Mouse (Mus musculus) testis, adult 2 months (tissue): ENCODE results near the gene Cd79b. TPM values are rescaled to one million over a fixed set of nuclear protein-coding genes. Genes with fewer than 3 reads are reported as not detected.

ENCODE experiments used
- H3K27ac ChIP-seq: fragments of 200-500 bp; 2 replicates; pipeline ENCODE4 v1.5.1; 2012; ENCODE audit warnings: low read depth, low read length; ENCODE audit not compliant: control insufficient read depth, insufficient read depth
- H3K27me3 ChIP-seq: fragments of 200-500 bp; 2 replicates; pipeline ENCODE4 v1.6.1; 2012; ENCODE audit warnings: mild to moderate bottlenecking, low read length, moderate library complexity; ENCODE audit not compliant: control insufficient read depth, insufficient read depth
- H3K36me3 ChIP-seq: fragments of 200-500 bp; 2 replicates; pipeline ENCODE4 v1.6.1; 2012; ENCODE audit warnings: mild to moderate bottlenecking, low read length; ENCODE audit not compliant: control insufficient read depth, insufficient read depth
- H3K4me1 ChIP-seq: fragments of 200-500 bp; 2 replicates; pipeline ENCODE4 v1.6.1; 2012; ENCODE audit warnings: low read length; ENCODE audit not compliant: control insufficient read depth, insufficient read depth
- H3K4me3 ChIP-seq: fragments of 200-500 bp; 2 replicates; pipeline ENCODE4 v1.5.1; 2012; ENCODE audit warnings: low read depth, mild to moderate bottlenecking, low read length, moderate library complexity, mixed read lengths; ENCODE audit not compliant: control insufficient read depth
- CTCF ChIP-seq: fragments of 200-500 bp; IDR thresholded peaks from 2 replicates; pipeline ENCODE4 v1.5.1; 2012; ENCODE audit warnings: low read depth, mild to moderate bottlenecking, inconsistent platforms, low read length, moderate library complexity; ENCODE audit not compliant: control insufficient read depth, insufficient read depth, insufficient replicate concordance
- POLR2A ChIP-seq: fragments of 200-500 bp; IDR thresholded peaks from 2 replicates; pipeline ENCODE4 v1.6.1; 2012; ENCODE audit warnings: low read depth, mild to moderate bottlenecking, inconsistent platforms, low read length, moderate library complexity; ENCODE audit not compliant: control insufficient read depth
- polyA plus RNA-seq: library from polyadenylated mRNA; depleted of rRNA; stranded (reverse); fragments of >200 nt; gene quantifications from 2 replicates; pipeline ENCODE4 v1.2.3, GENCODE M21; 2012

Gene Cd79b
- polyA plus RNA-seq, 1 experiment: 0.09 TPM

DNA sequence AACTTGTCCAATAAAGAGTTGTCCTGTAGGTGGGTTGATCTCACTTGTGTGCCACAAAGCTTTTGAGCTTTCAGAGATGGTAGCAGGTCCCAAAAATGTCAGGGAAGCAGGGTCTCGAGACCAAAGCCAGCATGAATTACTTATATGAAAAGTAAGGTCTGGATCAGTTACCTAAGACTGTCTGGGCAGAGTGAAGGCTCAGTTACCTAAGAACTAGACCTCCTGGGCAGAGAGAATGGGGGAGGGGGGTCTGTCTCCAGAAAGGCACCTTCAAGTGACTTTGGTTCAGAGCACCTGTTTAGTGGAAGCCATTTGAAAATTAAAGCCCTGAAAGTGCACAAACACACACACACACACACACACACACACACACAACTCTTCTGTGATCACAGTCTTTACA, 40.2 kb downstream of the Cd79b start:
- peak overlapping the region; percentile 92 for H3K4me3 ChIP-seq
- peaks cover 31% of the 10 kb centered on the region for H3K4me1 ChIP-seq
- H3K36me3 ChIP-seq: no peaks in the 10 kb centered on the region; the same call in 1 of the 2 replicates
- peak overlapping the region; percentile 49 for H3K27ac ChIP-seq
- H3K27me3 ChIP-seq: no peaks in the 10 kb centered on the region
- TF ChIP-seq CTCF (no peak), POLR2A (no peak)

DNA sequence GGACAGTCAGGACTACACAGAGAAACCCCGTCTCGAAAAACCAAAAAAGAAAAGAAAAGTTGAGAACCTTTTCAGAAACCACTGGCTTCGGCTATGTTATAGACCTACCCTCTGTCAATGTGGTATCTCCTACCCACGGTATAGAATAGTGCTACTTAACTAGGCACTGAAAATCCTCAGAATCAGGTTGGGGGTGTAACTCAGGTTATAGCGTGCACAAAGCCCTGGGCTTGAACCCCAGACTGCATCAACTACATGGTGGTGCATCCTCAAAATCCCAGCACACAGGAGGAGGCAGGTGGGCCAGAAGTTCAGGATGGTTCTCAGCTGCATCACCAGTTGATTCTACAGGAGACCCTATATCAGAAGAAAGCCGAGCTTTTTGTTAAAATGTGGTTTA, 40.8 kb downstream of the Cd79b start:
- Histone ChIP-seq H3K27ac (peak overlapping the region; percentile 94), H3K27me3 (no peaks in the 10 kb centered on the region), H3K4me1 (peaks cover 34% of the 10 kb centered on the region)

DNA sequence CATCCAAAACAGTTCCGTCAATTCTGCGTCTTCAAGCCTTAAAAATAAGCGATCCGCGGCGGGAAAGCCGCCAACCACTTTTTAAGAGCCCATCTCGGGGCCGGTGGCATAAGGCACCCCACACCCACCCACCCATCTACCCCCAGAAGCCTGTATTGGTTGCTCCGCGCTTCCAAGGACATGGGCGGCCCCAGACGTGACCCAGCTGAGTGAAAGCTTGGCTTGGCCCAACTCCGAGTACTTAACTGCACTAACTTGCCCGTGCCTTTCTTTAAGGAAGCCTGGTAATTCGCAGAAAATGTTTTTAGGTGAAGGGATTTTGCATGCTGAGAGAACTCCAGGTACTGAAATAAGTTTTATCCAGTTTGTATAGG, 41.3 kb downstream of the Cd79b start:
- Histone ChIP-seq H3K4me3 (peak overlapping the region; percentile 92), H3K27ac (peak overlapping the region; percentile 94), H3K4me1 (peaks cover 34% of the 10 kb centered on the region), H3K27me3 (no peaks in the 10 kb centered on the region), H3K36me3 (no peaks in the 10 kb centered on the region; the same call in 1 of the 2 replicates)
- no peak for TF ChIP-seq POLR2A
- no peak for TF ChIP-seq CTCF

More for the DNA sequence above, 40.8 kb downstream of the Cd79b start:
- TF ChIP-seq POLR2A: no peak
- no peak for TF ChIP-seq CTCF
- Histone ChIP-seq H3K4me3 (peak overlapping the region; percentile 92), H3K36me3 (no peaks in the 10 kb centered on the region; the same call in 1 of the 2 replicates)

DNA sequence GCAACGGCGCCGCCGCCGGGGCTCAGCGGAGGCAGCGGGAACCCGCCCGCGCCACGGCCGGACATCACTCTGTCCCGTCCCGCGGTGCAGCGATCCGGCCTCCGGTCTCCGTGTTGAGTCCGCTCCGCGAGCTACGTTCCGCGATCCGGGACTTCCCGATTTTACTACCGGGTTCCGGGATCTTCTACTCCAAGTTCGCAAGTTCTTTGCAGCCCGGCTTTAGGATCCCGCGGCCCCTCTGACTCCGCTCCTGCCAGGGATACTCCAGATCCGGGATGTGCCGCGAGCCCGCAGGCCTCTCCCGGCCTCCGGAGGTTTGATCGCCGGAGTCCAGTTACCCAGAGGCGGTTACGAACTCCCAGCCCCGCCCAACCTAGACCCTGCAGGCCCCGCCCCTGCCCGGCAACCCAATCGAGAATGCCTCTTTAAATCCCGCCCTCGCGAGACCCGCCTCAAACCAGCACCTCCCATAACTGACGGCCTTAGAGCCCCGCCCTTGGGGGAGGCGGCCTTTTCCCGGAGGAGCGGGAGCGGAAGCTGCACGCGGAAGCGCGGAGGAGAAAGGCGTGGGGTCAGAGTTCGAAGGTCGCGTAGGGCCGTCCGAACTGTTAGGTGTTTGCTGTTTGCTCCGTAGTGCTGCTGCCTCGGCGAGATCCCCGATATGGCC, 41.8 kb downstream of the Cd79b start, which contains the start of gene Smarcd2:
Gene Smarcd2 (minus strand): TSS at position 329 of the 667 bp plus-strand sequence.
- Histone ChIP-seq H3K27ac (peak within 1 kb of the TSS; percentile 97), H3K27me3 (no peaks in the 10 kb centered on the region), H3K4me1 (peaks cover 34% of the 10 kb centered on the region), H3K36me3 (no peaks in the 10 kb centered on the region), H3K4me3 (peak within 1 kb of the TSS; percentile 92)
- peak; percentile 88; the same call in 1 of the 2 replicates for TF ChIP-seq POLR2A
- no peak for TF ChIP-seq CTCF

DNA sequence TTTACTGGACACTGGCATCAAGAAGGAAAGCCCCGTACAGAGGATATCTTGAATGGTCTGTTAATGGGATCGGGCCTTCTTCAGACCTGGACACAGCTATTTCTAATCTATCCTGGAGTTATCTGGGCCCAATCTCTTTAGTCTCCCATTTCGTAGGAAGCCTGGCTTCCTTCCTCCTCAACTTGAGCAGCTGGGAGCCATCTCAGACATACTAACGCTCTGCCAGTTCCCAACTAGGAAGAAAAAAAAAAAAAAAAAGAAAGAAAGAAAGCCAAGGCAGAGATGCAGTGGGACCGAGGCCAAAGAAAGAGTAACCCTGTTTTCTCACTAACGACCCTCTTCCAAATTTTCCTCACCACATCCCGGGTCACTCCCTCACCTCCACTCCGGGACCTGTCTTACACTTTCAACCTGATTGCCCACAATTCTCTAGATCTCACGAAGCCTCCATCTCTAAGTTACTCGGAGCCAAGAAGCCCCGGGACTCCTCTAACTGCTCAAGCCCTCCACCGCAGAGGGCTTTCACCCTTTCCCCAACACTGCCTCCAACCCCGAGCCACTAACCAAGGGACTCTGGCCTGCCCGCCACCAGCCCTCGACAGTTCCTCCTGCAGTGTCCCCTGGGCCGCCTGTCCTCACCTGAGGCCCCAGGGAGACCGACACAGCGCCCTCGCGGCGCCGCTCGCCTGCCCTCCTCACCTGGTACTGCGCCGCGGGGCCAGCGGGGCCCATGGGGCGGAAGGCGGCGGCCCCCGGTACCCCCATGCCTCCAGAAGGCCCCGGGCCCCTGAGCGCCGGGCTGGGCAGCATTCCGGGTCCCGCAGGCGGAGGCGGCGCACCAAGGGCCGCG, 42.5 kb downstream of the Cd79b start:
- Histone ChIP-seq H3K27ac (peak overlapping the region; percentile 97), H3K4me1 (peaks cover 34% of the 10 kb centered on the region), H3K4me3 (peak overlapping the region; percentile 92), H3K36me3 (no peaks in the 10 kb centered on the region), H3K27me3 (no peaks in the 10 kb centered on the region)
- no peak; the same call in none of the 2 replicates for TF ChIP-seq POLR2A
- no peak for TF ChIP-seq CTCF

DNA sequence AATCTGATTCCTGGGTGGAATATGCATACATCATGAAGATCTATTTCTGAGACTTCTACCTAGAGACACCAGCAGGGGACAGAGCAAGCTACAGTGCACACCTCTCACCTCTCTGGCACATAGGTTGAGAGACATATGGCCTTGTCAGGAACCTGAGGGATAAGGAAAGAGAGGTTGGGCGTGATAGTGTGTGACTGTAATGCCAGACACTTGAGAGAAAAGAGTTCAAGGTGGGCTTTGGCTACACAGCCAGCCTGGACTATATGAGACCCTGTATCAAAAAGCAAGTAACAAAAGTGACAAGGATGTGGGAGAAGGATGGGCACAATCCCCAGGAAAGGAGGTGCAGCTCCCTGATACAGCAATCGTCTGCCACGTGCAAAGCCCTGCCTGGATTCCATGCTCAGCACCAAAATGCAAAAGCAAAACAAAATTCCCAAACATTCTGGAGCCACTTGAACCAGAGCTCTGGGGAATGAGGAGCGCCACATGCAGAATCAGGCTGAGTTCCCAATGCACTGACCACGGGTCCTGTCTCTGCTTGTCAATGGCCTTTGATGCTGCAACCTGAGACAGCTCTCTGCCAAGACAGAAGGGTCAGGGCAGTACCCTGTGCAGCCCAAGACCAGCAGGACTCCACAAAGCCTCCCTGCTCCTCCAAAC, 43.3 kb downstream of the Cd79b start:
- peak overlapping the region; percentile 92 for H3K4me3 ChIP-seq
- TF ChIP-seq POLR2A (no peak), CTCF (no peak)
- no peaks in the 10 kb centered on the region for H3K36me3 ChIP-seq
- peak overlapping the region; percentile 97 for H3K27ac ChIP-seq
- no peaks in the 10 kb centered on the region for H3K27me3 ChIP-seq
- peaks cover 34% of the 10 kb centered on the region for H3K4me1 ChIP-seq

DNA sequence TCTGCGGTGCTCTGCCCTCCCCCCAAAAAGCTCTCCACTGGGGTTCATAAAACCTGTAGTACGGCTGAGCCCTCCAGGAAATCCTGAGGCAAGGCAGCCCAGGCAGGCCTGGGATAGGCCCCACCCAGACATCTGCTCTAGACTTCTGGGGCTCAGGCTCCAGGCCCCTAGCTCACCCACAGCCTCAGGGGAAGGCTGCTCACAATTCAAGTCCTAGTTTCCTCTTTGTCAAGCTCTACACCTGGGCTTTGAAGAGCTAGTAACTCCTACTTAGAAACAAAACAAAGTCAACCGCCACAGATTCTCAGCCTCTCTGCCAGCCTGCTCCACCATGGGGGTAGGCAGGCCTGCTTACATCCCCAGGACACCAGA, 45.5 kb downstream of the Cd79b start:
- Histone ChIP-seq H3K27ac (peak overlapping the region; percentile 76), H3K36me3 (peaks cover 3% of the 10 kb centered on the region; the same call in 1 of the 2 replicates), H3K27me3 (no peaks in the 10 kb centered on the region), H3K4me1 (peaks cover 21% of the 10 kb centered on the region), H3K4me3 (no peak overlapping the region)
- TF ChIP-seq POLR2A (no peak), CTCF (no peak)
